Mouse (Mus musculus): ENCODE measurements at regions not wholly inside any gene's neighbourhood (a gene's known extent, or its start where the extent isn't known, plus 50 kb on each side); places are given as distances from the start of the nearest gene placed in this dataset.

- no peak for DNase-seq (ENCODE audit: low spot score)
These were observed 110.0 kb upstream of the Gria1 start for GRCm38 (mm10) chr11:56901201-56901600.

DNA sequence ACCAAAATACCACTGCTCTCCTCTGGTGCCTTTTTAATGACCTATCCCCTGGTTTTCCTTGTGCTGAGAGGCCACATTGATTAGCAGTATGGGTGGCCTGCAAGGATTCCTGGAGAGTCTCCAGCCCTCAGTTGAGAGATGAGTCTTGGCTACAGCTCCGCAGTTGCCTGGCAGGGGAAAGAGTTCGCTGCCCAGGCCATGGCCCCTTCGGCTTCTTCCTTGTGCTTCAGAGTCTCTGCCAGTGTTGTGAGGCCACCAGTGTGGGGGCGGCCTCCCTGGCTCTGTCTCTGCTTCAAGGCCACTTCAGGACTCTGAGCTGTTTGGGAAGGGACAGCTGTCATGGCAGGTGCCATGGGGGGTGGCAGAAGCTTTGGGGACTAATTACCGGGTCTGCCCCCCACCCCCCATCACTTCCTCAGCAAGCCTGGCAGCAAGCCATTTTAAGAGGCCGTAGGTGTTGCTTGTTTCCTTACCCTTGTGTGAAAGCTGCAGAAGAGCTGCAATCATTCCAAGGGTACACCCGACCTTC, 85.8 kb upstream of the Gria1 start:
- no peak for DNase-seq (ENCODE audit: low spot score)

- DNase-seq (ENCODE audit: low spot score) = no peak
These were observed 78.4 kb upstream of the Gria1 start for GRCm38 (mm10) chr11:56932766-56933165.

- peak; percentile 9 for DNase-seq (ENCODE audit: low spot score)
These were observed 58.8 kb upstream of the Gria1 start for GRCm38 (mm10) chr11:56952357-56952756.

DNA sequence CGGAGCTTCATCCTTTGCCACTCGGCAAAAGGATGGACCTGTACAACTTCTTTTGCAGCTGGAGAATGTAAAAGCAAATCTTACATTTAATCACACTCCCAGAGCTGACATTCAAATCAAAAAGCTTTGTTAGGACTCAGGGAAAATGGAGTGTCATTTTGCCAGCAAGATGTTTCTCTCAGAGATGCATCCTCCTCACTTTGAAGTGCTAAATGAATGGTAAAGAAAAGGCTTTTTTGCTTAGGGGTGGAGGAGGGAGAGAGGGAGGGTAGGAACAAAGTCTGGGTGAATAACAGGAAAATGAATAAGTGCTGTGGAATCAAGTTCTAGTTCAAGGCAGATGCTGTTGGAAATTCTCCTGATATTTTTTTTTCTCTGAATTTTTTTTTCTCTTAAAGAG, 53.4 kb upstream of the Gria1 start:
- peak; percentile 13 for DNase-seq (ENCODE audit: low spot score)

Data from heart, adult 8-10 months (tissue).